Mouse (Mus musculus) embryo, embryonic 10.5 days (tissue): ENCODE data around the gene Gm10912.
"Not testable (repeated sequence)": the region's sequence is repeated elsewhere in the genome, so short reads cannot be mapped to it uniquely, and the experiment has no call there.

Experiments used
- DNase-seq: peaks from one replicate; pipeline ENCODE4 v3.0.0-alpha.2; 2015; ENCODE audit warnings: low spot score

Gene Gm10912

DNA sequence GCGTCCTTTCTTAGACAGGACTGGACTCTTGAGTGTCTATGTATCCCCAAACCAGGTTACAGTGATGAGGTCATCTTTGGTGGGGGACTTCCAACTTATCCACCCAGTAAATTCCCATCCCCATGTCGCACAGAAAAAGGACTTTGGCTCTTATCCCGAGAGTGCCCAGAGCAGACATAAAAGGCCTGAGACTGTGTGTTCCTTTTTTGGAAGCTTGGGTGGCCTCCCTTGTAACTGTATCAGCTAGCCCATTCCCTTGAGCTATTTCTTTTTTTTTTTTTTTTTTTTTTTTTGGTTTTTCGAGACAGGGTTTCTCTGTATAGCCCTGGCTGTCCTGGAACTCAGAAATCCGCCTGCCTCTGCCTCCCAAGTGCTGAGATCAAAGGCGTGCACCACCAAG is at the start of gene Gm10912:
Gm10912 (plus strand) TSS at position 301 of the 400 bp plus-strand sequence.
- not testable (repeated sequence) for DNase-seq

DNA sequence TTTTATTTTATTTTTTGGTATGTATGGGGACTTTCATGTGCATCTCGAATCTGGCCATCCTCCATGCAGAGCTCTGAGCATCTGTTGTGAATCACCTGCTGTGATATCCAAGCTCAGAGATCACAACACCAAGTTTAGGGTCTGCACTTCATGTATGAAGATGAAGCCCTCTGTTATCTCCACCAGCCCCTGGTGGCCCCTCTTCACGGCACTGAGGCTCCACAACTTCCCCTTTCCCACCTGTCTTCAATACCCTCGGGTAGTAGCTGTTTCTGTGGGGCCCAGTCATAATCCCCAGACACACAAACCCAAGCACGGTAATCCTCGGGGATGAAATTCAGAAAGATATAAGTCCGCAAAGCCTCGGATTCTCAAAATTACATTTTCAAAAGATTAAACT is 42.5 kb upstream of the Gm10912 start:
- no peak for DNase-seq

- DNase-seq, result no peak
These were observed 41.0 kb upstream of the Gm10912 start for GRCm38 (mm10) chr2:104024656-104025055.

- peak; percentile 83 for DNase-seq
These were observed 38.0 kb upstream of the Gm10912 start, which contains the start of gene Fbxo3 for GRCm38 (mm10) chr2:104027458-104028138. Gene Fbxo3 (plus strand): TSS chr2:104027721.

- DNase-seq, result peak; percentile 39
These were observed 37.4 kb upstream of the Gm10912 start, which contains the start of gene 4931422A03Rik for GRCm38 (mm10) chr2:104028139-104028723. Gene 4931422A03Rik (minus strand): TSS chr2:104028361.

DNA sequence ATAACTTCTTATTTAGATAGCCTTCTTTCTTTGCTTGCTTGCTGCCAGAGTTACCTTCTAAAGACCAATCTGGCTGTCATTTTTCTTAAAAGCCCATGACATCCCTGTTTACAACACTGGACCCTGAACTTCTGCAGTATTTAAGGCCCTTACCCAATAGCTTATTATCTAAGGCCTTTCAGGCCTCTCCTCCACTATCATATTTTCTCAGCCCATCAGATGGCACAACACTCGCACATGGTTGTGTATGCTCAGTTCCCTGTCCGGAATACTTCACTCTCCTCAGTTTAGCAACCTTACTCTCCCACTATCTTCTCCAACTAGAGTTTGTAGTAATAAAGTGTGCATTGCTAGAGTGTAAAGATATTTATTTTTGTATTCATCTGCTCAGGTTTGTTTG is 36.6 kb upstream of the Gm10912 start:
- no peak for DNase-seq

GRCm38 (mm10) chr2:104030381-104030780 is 35.2 kb upstream of the Gm10912 start:
- no peak for DNase-seq

DNA sequence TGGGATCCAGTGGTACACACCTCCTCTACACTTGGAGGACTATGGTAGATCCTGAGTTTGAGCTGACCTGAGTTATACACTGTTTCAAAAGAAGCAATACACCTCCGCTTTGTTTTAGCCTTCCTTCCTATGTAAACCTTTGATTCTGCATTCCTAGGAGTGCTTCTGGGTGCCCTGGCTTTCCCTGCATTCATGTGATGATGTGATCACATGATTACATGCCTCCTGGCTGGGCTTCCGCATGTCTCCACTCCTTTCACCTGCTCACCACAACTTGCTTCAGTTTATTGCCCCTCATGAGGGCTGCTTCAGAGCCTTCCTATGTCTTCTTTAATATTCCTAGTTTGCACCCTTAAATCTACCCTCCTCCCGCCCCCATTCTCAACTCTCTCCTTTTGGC is 33.6 kb upstream of the Gm10912 start:
- no peak for DNase-seq

GRCm38 (mm10) chr2:104034832-104035472 is 30.7 kb upstream of the Gm10912 start:
- DNase-seq, result peak; percentile 87

GRCm38 (mm10) chr2:104035595-104035994 is 30.0 kb upstream of the Gm10912 start:
- no peak for DNase-seq

DNA sequence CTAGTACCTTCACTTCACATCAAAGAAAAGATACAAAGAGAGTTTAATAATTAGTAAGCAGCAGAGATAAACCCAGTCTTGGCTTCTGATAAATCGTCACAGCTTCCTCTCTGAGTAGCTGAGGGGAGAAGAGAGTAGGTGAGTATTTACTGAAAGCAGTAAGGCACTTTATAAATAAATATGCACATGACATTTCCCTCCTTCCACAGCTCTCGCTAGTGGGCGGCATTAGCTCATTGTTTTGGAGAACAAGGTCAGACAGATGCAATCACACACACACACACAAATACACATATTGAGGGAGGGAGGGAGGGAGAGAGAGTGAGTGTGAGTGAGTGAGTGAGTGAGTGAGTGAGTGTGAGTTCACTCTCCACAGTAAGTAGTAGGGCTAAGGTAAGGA is 29.3 kb upstream of the Gm10912 start:
- no peak for DNase-seq

DNA sequence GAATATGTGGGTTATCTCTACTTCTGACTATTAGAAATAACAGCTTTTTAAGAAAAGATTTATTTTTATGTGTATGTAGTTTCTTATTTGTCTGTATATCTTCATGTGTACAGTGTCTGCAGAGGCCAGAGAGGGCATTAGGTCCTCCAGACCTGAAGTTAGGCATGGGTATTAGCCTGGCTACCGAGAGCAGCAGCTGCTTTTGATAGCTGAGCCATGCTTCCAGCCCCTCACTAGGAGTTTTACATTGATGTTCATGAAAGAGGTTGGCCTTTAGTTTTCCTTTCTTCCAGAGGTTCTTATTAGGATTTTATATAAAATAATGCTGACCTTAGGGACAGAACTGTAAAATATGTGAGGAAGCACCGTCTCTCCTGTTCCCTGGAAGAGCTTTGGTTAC is 27.4 kb upstream of the Gm10912 start:
- no peak for DNase-seq

DNA sequence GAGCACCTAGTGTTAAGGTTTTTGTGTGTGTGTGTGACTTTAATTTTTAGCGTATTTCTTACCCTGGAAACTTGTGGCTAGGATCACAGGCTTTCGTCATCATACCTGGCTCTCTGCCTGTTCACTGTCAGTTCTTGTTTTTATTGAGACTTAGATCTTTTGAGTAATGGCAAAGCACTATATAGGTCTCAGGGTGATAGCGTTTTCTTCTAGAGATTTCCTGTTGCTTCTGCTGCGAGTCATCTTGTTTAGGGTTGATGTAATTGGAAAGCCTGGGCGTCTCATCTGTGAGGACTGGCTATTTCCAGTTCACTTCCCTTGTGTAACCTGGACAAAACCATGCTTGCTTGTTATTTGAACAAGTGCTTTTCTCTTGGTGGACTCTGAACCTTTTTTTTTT is 24.0 kb upstream of the Gm10912 start:
- DNase-seq, result no peak

- DNase-seq, result no peak
These were observed 22.9 kb upstream of the Gm10912 start for GRCm38 (mm10) chr2:104042766-104043165.

DNA sequence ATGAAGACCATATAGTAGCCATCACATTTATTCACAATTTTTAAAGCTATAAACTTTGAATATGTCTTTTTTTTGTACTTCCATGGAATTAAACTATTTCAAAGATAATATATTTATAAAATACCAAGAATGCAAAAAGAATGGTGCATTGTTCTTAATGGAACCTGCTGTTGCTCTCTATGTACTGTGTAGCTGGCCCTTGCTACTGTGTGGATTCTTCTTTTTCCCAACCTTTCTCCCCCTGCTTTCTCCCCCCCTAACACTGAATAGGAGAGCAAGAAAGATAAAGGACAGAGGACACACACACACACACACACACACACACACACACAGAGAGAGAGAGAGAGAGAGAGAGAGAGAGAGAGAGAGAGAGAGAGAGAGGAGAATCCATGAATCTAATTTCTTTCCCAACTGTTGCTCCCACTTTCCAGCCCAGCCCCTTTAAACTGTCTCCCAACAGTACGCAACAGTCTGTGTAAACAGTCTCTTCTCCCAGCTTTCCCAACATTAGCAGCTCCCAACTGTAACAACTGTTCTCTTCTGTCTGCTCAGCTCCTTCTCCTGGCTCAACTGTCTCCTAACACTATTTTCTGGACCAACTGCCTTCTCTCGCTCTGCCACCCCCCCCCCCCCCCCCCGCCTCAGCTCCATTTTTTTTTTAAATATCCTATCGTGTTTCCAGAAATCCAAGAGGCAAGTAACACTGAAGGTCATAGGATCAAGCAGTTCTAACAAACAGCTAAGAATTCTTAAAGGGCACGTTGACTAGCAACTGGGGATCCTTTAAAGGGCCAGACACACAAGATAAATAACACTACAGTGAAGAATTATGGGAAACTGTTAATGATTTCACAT is 21.8 kb upstream of the Gm10912 start:
- DNase-seq, result peak; percentile 28

DNA sequence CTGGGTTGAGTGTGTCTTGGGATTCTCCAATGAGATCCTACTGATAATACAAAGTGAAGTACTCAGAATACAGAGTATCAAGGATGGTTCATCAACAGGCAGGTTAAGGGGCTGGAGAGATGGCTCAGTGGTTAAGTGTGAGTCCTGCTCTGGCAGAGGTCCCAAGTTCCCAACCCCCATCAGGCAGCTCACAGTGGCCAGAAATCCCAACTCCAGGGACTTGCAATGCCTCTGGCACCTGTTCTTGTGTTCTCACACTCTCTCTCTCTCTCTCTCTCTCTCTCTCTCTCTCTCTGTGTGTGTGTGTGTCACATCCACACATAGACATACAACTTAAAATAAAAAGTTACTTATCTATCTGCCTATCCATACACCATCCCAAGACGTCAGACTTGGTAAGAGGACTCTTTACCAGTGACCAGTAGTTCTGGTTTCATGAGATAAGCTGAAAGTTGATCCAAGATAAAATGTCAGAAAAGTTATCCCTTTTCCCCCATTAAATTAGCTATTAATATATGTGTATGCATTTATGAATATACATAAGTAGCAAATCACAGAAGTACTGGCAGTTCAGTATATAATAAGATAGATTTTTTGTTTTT is 21.0 kb upstream of the Gm10912 start:
- DNase-seq, result no peak

- DNase-seq, result no peak
These were observed 7.2 kb upstream of the Gm10912 start for GRCm38 (mm10) chr2:104058381-104058780.

DNA sequence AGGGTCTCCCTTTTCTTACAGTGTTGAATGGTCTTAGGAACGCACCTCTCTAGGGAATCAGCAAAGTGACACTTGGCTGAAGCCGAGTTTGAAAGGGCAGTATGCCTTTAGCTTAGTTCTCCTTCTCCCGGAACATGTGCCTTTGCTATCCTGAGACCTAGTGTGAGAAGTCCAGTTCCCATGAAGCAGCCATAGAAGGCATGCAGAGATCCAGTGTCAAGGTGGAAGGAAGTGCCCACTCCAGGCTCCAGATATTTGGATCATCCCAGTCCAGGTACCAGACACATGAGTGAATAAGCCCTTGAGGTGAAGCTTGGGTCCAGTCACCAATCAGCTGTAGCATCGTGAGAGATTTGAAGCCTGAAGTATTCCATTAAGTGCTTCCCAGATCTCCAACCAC is 6.7 kb upstream of the Gm10912 start:
- DNase-seq, result no peak

DNA sequence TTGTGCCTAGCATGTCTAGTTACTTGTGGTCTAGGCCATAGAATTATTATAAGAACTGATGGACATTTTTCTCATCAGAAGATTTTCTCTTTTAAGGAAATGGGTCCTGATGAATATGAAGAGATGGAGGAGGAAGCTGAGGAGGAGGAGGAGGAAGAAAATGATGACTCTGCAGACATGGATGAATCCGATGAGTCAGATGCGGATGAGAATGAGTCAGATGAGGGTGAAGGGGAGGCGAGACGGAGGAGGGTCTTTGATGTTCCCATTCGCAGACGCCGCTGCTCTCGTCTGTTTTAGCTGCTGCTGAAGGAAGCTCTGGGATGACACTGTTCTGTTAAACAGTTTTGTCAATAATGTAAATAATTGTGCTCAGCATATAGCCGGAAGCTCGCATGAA is 5.8 kb upstream of the Gm10912 start:
- no peak for DNase-seq

DNA sequence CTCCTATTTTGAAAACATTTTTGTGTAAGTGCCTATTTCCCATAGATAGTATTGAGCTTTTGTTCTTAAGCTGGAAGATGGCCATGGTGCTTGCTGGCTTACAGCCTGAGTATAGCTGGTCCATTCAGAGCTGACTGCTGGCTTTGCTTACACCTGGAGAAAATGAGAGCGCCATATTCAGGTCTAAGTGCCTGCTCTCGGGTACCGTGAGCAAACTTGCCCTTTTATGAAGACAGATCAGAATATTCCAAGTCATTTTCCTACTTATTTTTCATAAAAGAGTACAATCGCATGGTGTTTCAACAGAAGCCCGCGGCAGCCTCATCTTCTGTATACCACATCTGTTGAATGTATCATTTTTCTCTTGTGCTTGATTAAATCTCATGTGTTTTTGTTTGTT is 4.6 kb upstream of the Gm10912 start:
- DNase-seq, result no peak

- no peak for DNase-seq
These were observed 3.0 kb upstream of the Gm10912 start for GRCm38 (mm10) chr2:104062665-104063064.

DNA sequence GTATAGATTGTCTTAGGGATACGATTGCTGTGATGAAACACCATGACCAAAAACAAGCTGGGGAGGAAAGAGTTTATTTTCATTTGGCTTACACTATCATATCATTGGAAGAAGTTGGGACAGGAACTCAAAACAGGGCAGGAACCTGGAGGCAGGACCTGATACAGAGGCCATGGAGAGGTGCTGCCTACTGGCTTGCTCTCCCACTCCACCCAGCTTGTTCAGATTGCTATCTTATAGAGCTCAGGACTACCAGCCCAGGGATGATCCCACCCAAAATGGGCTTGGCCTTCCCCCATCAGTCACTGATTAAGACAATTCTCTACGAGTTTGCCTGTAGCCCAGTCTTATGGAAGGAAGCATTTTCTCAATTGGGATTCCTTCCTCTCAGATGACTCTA is 1.5 kb upstream of the Gm10912 start:
- no peak for DNase-seq
